Mouse (Mus musculus): ENCODE measurements around the gene Plekha6. TPM values are rescaled to one million over a fixed set of nuclear protein-coding genes. Genes with fewer than 3 reads are reported as not detected.
A peak's percentile ranks its signal among the peaks of the same experiment; 100 is the strongest.
"Not testable (repeated sequence)": the region's sequence is repeated elsewhere in the genome, so short reads cannot be mapped to it uniquely, and the experiment has no call there.

Plekha6 gene
- polyA plus RNA-seq, 1 experiment = 0.57 TPM

DNA sequence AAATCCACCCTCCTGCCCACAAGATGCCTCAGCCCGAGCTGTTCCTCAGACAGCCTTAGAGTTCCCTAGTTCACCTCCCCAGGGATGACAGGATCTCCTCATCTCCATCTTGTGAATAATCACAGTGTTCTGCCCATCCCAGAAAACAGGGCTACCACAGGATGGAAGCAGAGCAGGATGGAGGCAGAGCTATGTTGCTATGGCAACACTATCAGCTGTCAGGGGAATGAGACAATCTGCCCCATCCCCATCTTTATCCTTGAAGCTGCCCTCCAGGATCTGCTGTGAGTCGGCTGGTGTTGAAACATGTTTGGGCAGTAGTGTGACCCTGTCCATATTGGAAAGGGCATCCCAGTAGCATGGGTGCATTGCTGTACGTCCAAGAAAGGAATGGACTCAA is 167.1 kb downstream of the Plekha6 start:
- no peak overlapping the region for H3K4me3 ChIP-seq (replicated peaks)
- H3K27me3 ChIP-seq (replicated peaks) = peaks cover 58% of the 10 kb centered on the region
- H3K4me1 ChIP-seq = peaks cover 6% of the 10 kb centered on the region; the same call in 1 of the 2 replicates
- TF ChIP-seq GATA1 (IDR thresholded peaks at IDR 0.05; ENCODE audit: borderline replicate concordance, low read length) (no peak), FLI1 (IDR thresholded peaks at IDR 0.05; ENCODE audit: low read length) (no peak)
- no peaks in the 10 kb centered on the region for H3K36me3 ChIP-seq (replicated peaks; ENCODE audit: low read length)
- H3K9me3 ChIP-seq = peaks cover 8% of the 10 kb centered on the region

DNA sequence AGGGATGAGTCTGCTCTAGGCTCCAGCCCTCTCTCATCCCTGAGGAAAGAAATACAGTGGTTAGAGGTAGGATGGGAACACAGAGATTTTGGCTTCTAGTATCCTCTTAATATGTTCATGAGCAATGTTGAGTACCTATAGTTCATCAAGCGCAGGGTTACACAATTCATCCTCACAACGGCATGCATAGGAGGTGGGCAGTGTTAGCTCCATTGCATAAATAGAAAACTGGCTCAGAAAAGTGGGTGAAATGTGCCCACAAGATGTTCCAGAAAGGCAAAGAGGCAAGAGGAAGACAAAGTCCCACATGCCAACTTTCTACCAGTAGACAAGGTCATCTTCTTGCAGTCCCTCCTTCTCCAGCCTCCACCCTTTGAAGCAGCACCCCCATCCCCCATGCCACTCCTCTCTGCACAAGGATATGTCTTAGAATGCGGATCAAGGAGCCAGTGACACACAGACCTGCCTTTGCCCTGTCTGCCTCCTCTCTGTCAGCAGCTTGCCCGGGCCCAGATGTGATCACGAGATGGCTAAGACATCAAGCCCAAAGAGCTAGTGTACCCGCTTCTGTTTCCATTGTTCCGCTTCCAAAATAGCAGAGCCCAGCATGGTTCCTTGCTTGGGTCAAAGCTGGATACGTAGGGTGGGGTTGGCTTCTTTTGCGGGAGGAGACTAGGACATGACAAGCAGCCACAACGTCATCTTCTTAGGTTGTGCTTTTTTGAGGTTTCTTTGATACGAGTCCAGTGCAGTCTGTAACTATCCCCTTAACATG is 168.8 kb downstream of the Plekha6 start:
- no peaks in the 10 kb centered on the region for H3K36me3 ChIP-seq (replicated peaks; ENCODE audit: low read length)
- H3K9me3 ChIP-seq = peaks cover 8% of the 10 kb centered on the region
- TF ChIP-seq FLI1 (IDR thresholded peaks at IDR 0.05; ENCODE audit: low read length) (no peak), GATA1 (IDR thresholded peaks at IDR 0.05; ENCODE audit: borderline replicate concordance, low read length) (no peak)
- peaks cover 6% of the 10 kb centered on the region; the same call in 1 of the 2 replicates for H3K4me1 ChIP-seq
- peaks cover 50% of the 10 kb centered on the region for H3K27me3 ChIP-seq (replicated peaks)
- no peak overlapping the region for H3K4me3 ChIP-seq (replicated peaks)

- Histone ChIP-seq H3K9me3 (peaks cover 8% of the 10 kb centered on the region), H3K4me3 (replicated peaks) (no peak overlapping the region)
- no peak for TF ChIP-seq FLI1 (IDR thresholded peaks at IDR 0.05; ENCODE audit: low read length)
- no peak for TF ChIP-seq GATA1 (IDR thresholded peaks at IDR 0.05; ENCODE audit: borderline replicate concordance, low read length)
Measured at GRCm38 (mm10) chr1:133333937-133334336, 169.9 kb downstream of the Plekha6 start.

DNA sequence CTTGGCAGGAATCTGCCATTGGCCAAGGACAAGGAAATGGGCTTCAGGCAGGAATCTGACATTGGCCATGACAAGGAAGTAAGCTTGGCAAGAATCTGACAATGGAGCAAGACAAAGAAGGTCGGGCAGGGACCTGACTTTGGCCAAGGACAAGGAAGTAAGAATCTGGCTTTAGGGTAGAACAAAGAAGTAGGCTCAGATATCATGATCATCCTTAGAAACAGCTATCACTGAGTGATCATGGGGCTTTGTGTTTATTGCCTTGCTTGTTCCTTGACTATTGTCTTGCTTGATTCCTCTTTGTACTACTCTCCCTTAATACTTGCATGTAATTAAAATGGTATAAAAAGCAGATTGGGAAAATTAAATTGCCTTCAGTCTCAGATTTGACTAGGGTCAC is 176.4 kb downstream of the Plekha6 start:
- H3K27me3 ChIP-seq (replicated peaks) = peaks cover 11% of the 10 kb centered on the region
- not testable (repeated sequence) for H3K4me1 ChIP-seq; H3K36me3 ChIP-seq (replicated peaks; ENCODE audit: low read length); H3K9me3 ChIP-seq; H3K4me3 ChIP-seq (replicated peaks)

More at GRCm38 (mm10) chr1:133333937-133334336, 169.9 kb downstream of the Plekha6 start:
- H3K4me1 ChIP-seq = peaks cover 6% of the 10 kb centered on the region; the same call in 1 of the 2 replicates
- H3K27me3 ChIP-seq (replicated peaks) = peaks cover 39% of the 10 kb centered on the region
- no peaks in the 10 kb centered on the region for H3K36me3 ChIP-seq (replicated peaks; ENCODE audit: low read length)

DNA sequence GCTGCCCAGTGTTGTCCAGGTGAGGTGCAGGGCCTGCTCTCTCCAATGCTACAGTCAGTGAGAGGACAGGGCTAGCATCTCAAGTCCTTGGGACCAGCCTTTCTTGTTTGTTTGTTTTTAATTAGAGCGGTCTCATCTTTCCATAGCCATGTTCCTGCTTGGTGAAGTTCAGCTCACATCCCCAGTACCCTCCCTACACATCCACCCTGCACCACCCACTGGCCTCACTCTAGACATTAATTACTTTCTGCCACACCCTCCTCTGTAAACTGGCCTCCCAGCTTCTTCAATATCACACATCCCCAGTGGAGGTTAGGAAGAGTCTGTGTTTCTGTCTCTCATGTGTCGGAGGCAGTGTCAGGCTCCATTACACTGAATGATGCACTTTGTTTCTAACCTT is 180.3 kb downstream of the Plekha6 start:
- Histone ChIP-seq H3K27me3 (replicated peaks) (peaks cover 37% of the 10 kb centered on the region), H3K36me3 (replicated peaks; ENCODE audit: low read length) (no peaks in the 10 kb centered on the region), H3K4me3 (replicated peaks) (no peak overlapping the region), H3K9me3 (0 out of 2 replicates have a peak, but pooled peaks cover 3% of the 10 kb centered on the region), H3K4me1 (peaks cover 12% of the 10 kb centered on the region)
- TF ChIP-seq GATA1 (IDR thresholded peaks at IDR 0.05; ENCODE audit: borderline replicate concordance, low read length) = no peak

GRCm38 (mm10) chr1:133346531-133346930 is 182.5 kb downstream of the Plekha6 start:
- Histone ChIP-seq H3K9me3 (0 out of 2 replicates have a peak, but pooled peaks cover 3% of the 10 kb centered on the region), H3K4me3 (replicated peaks) (no peak overlapping the region), H3K27me3 (replicated peaks) (peaks cover 54% of the 10 kb centered on the region), H3K36me3 (replicated peaks; ENCODE audit: low read length) (no peaks in the 10 kb centered on the region), H3K4me1 (peaks cover 12% of the 10 kb centered on the region)
- TF ChIP-seq GATA1 (IDR thresholded peaks at IDR 0.05; ENCODE audit: borderline replicate concordance, low read length) (no peak), FLI1 (IDR thresholded peaks at IDR 0.05; ENCODE audit: low read length) (no peak)

- Histone ChIP-seq H3K4me3 (replicated peaks) (peak overlapping the region; percentile 62), H3K27me3 (replicated peaks) (peaks cover 60% of the 10 kb centered on the region), H3K9me3 (0 out of 2 replicates have a peak, but pooled peaks cover 3% of the 10 kb centered on the region), H3K36me3 (replicated peaks; ENCODE audit: low read length) (no peaks in the 10 kb centered on the region), H3K4me1 (peaks cover 12% of the 10 kb centered on the region)
- no peak for TF ChIP-seq FLI1 (IDR thresholded peaks at IDR 0.05; ENCODE audit: low read length)
- no peak for TF ChIP-seq GATA1 (IDR thresholded peaks at IDR 0.05; ENCODE audit: borderline replicate concordance, low read length)
Measured at GRCm38 (mm10) chr1:133347226-133347625, 183.2 kb downstream of the Plekha6 start.

- Histone ChIP-seq H3K4me3 (replicated peaks) (peak overlapping the region; percentile 62), H3K27me3 (replicated peaks) (peaks cover 65% of the 10 kb centered on the region), H3K4me1 (peaks cover 12% of the 10 kb centered on the region), H3K9me3 (0 out of 2 replicates have a peak, but pooled peaks cover 3% of the 10 kb centered on the region), H3K36me3 (replicated peaks; ENCODE audit: low read length) (no peaks in the 10 kb centered on the region)
- TF ChIP-seq FLI1 (IDR thresholded peaks at IDR 0.05; ENCODE audit: low read length) = no peak
- no peak for TF ChIP-seq GATA1 (IDR thresholded peaks at IDR 0.05; ENCODE audit: borderline replicate concordance, low read length)
Measured at GRCm38 (mm10) chr1:133347693-133348520, 183.9 kb downstream of the Plekha6 start.

DNA sequence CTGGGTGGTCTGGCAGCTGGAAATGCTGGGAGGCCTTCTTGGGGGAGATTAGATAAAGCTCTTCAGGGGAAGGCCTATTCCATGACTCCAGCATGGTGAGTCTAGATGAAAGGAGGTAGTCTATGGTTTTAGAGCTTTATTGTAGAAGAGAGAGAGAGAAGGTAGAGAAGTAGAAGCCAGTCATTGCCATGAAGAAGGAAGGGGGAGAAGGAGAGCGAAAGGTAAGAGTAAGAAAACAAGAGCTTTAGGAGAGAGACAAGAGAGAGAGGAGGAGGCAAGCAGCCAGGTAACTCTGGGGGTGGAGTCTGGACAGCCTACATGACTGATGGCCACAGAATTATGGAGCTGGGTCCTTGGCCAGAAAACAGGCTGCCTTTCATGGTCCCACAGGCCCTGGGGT is 186.2 kb downstream of the Plekha6 start, which contains the start of gene Ren1:
Ren1 (plus strand) TSS at position 301 of the 400 bp plus-strand sequence.
- TF ChIP-seq GATA1 (IDR thresholded peaks at IDR 0.05; ENCODE audit: borderline replicate concordance, low read length) = no peak
- TF ChIP-seq FLI1 (IDR thresholded peaks at IDR 0.05; ENCODE audit: low read length) = no peak
- peaks cover 81% of the 10 kb centered on the region for H3K27me3 ChIP-seq (replicated peaks)
- peaks cover 12% of the 10 kb centered on the region for H3K4me1 ChIP-seq

DNA sequence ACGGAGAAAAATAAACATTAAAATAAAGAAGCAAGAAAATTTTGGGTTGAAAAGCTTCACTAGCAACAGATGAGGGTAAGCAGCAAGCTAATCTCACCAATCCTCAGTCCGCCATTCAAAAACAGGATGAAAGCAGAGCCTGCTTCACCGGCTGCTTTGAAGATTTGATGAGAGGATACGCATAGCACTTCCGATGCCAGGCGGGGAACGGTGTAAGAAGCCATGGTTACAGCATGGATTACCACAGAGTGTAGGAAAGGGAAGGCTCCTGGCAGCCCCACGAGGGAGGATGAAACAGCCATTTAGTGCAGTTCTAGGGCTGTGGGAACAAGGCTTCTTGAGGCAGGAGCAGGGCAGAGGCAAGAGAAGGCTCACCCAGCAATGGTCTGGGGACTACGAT is 187.8 kb downstream of the Plekha6 start:
- H3K27me3 ChIP-seq (replicated peaks) = peaks cover 91% of the 10 kb centered on the region
- peaks cover 12% of the 10 kb centered on the region for H3K4me1 ChIP-seq
- no peaks in the 10 kb centered on the region for H3K36me3 ChIP-seq (replicated peaks; ENCODE audit: low read length)
- H3K4me3 ChIP-seq (replicated peaks) = no peak overlapping the region
- no peak for TF ChIP-seq GATA1 (IDR thresholded peaks at IDR 0.05; ENCODE audit: borderline replicate concordance, low read length)
- no peak for TF ChIP-seq FLI1 (IDR thresholded peaks at IDR 0.05; ENCODE audit: low read length)
- no peaks in the 10 kb centered on the region for H3K9me3 ChIP-seq

More for the DNA sequence above, 186.2 kb downstream of the Plekha6 start, which contains the start of gene Ren1:
- H3K36me3 ChIP-seq (replicated peaks; ENCODE audit: low read length) = no peaks in the 10 kb centered on the region
- no peaks in the 10 kb centered on the region for H3K9me3 ChIP-seq
- H3K4me3 ChIP-seq (replicated peaks) = no peak within 1 kb of the TSS

Other genes starting within 250 kb of the Plekha6 start
- gene Mdm4, start 133.6 kb upstream of the Plekha6 start, polyA plus RNA-seq (2012; ENCODE audit: insufficient read depth, low replicate concordance) = 7.3 TPM in 1 of 2 replicates, not detected in the other
- gene Pik3c2b, start 118.5 kb upstream of the Plekha6 start, polyA plus RNA-seq (2012; ENCODE audit: insufficient read depth, low replicate concordance) = 0.56 and 0.73 TPM in 2 replicates
- 6.7 and 8.7 TPM in 2 replicates for gene Ppp1r15b, start 33.1 kb upstream of the Plekha6 start, polyA plus RNA-seq (2012; ENCODE audit: insufficient read depth, low replicate concordance)
- gene Golt1a, start 145.6 kb downstream of the Plekha6 start, polyA plus RNA-seq (2012; ENCODE audit: insufficient read depth, low replicate concordance) = not detected in 2 replicates
- not detected in 2 replicates for gene Kiss1, start 157.7 kb downstream of the Plekha6 start, polyA plus RNA-seq (2012; ENCODE audit: insufficient read depth, low replicate concordance)
- gene Ren1, start 186.3 kb downstream of the Plekha6 start, polyA plus RNA-seq (2012; ENCODE audit: insufficient read depth, low replicate concordance) = not detected in 2 replicates
- gene Etnk2, start 199.4 kb downstream of the Plekha6 start, polyA plus RNA-seq (2012; ENCODE audit: insufficient read depth, low replicate concordance) = 0.11 TPM in 1 of 2 replicates, not detected in the other